Mouse (Mus musculus): ENCODE measurements around the gene Gse1.

DNA sequence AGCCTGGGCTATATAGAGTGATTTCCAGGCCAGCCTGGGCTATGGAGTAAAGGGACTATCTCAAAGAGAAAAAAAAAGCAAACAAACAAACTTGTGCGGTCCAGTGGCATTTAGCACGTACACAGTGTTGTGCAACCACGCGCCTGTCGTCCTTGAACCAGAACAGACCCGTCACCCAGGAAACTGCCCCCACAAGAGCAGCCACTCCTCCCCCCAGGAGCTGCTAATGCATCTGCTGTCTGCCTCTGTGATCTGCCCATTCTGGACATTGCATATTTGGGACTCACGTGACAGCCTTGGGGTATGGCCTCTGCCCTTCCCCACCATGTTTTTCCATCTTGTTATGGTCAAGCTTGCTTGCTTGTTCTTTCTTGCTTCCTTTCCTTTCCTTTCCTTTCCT lies 301.0 kb downstream of the Gse1 start:
- no peak for TF ChIP-seq CTCF (conservative IDR thresholded peaks at IDR 0.05; ENCODE audit: insufficient read depth, insufficient read length, low read depth, low read length)
- no peak for TF ChIP-seq POLR2A (IDR thresholded peaks at IDR 0.05; ENCODE audit: low read depth, low read length)

Data from kidney, adult 2 months (tissue).